ENCODE assay signal across 18 mouse cellular contexts in the genomic region with DNA sequence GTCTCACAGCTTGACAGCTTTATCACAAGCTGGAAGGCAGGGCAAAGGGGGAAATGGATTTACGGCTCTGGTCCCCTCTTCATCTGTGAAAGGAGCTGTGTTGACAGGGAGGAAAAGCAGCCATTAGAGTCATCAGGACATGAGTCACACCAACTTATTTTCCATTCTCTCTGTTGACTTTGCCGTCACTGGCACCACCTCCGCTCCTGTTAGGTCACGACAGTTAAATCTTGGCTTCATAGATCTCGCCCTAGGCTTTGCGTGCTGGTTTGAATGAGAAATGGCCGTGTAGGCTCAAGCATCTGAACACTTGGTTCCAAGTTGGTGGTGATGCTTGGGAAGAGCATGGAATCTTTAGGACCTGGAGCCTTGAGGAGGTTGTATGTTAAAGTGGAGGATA. TPM values are rescaled to one million over a fixed set of nuclear protein-coding genes. Genes with fewer than 3 reads are reported as not detected.
A peak's percentile ranks its signal among the peaks of the same experiment; 100 is the strongest.
DNase-seq lines count a peak whose midpoint lies in the region; ATAC-seq and TF ChIP-seq lines count a peak whose summit lies in the region.
"Had no signal": no experiment of that assay in that cellular context is flagged by ENCODE, and none has a peak within 500 bp of the region (broad histone marks: within the 10 kb centered on the region; RNA-seq: fewer than 3 reads in every experiment).

No protein-coding gene starts in this region.

- intact Hi-C loops in heart, adult 2 months (cut with DNase I), result no loop called here

- H3K4me1 ChIP-seq in heart, adult 2 months (ENCODE audit: control insufficient read depth, insufficient read depth, low read length), result peaks cover 8% of the 10 kb centered on the region
- 0 out of 2 replicates have a peak, but pooled peaks cover 5% of the 10 kb centered on the region for H3K4me1 ChIP-seq in intestine, embryonic 15.5 days (replicated peaks)
- H3K4me1 ChIP-seq: hindbrain, embryonic 15.5 days had no signal

- TF ChIP-seq CTCF in heart, adult 2 months (IDR thresholded peaks at IDR 0.05), result no peak

- TF ChIP-seq EP300 in heart, adult 2 months (IDR thresholded peaks at IDR 0.05; ENCODE audit: insufficient read depth, low read depth, low read length), result no peak

- no peak overlapping the region for H3K4me2 ChIP-seq in intestine, embryonic 15.5 days (replicated peaks)
- H3K4me2 ChIP-seq: hindbrain, embryonic 15.5 days; limb, embryonic 15.5 days; lung, embryonic 14.5 days had no signal

- H3K9me3 ChIP-seq in intestine, embryonic 15.5 days, result no peaks in the 10 kb centered on the region
- H3K9me3 ChIP-seq: hindbrain, embryonic 15.5 days; limb, embryonic 15.5 days had no signal

- DNase-seq in heart, adult 2 months, result peak in 1 of 2 experiments; percentile 40
- no peak for DNase-seq in heart, adult 8-10 months (ENCODE audit: low spot score)
- peak; percentile 53 for DNase-seq in 3134 (ENCODE audit: extremely low read depth, insufficient read length, low spot score)
- peak; percentile 55 for DNase-seq in fat pad, adult 2 months (ENCODE audit: extremely low read depth, low read depth, low spot score)
- DNase-seq in cerebellum, adult 18-20 months, result no peak
- no peak for DNase-seq in spleen, adult 12 weeks (ENCODE audit: low spot score)
- DNase-seq: cerebellum, adult 11-12 months; gastrocnemius, postnatal 36 days; kidney, adult 9 months; lung, embryonic 14.5 days; right cerebral cortex, postnatal 4 days had no signal

- H3K79me2 ChIP-seq in heart, adult 2 months (replicated peaks; ENCODE audit: control insufficient read depth, insufficient read depth, low read length), result no peaks in the 10 kb centered on the region

- peak; percentile 58; the same call in 1 of the 2 replicates for ATAC-seq in intestine, embryonic 15.5 days

- 48% methylated on average over 7 of the region's 7 CpGs for WGBS in heart, adult 2 months
- 41% methylated on average over 7 of the region's 7 CpGs for WGBS in intestine, embryonic 15.5 days

- H3K9ac ChIP-seq in heart, adult 2 months (ENCODE audit: low read depth, low read length), result no peak overlapping the region
- H3K9ac ChIP-seq in intestine, embryonic 15.5 days, result no peak overlapping the region
- H3K9ac ChIP-seq: hindbrain, embryonic 15.5 days; limb, embryonic 15.5 days; lung, embryonic 14.5 days had no signal

- H3K4me3 ChIP-seq in heart, adult 2 months, result no peak overlapping the region
- no peak overlapping the region for H3K4me3 ChIP-seq in intestine, embryonic 15.5 days (replicated peaks)
- H3K4me3 ChIP-seq: erythroblast, embryonic 14.5 days; hindbrain, embryonic 15.5 days; left cerebral cortex, adult 2 months; limb, embryonic 15.5 days had no signal

- no peak for TF ChIP-seq POLR2A in heart, adult 2 months (IDR thresholded peaks at IDR 0.05; ENCODE audit: insufficient read depth, low read depth, low read length)

- H3K27me3 ChIP-seq in heart, adult 2 months (ENCODE audit: control insufficient read depth, insufficient read depth, low read length), result no peaks in the 10 kb centered on the region
- no peaks in the 10 kb centered on the region for H3K27me3 ChIP-seq in intestine, embryonic 15.5 days (replicated peaks)
- H3K27me3 ChIP-seq: hindbrain, embryonic 15.5 days; limb, embryonic 15.5 days had no signal

- H3K27ac ChIP-seq in heart, adult 2 months, result peak overlapping the region; percentile 38; the same call in 1 of the 2 replicates
- H3K27ac ChIP-seq in intestine, embryonic 15.5 days, result no peak overlapping the region
- H3K27ac ChIP-seq: hindbrain, embryonic 15.5 days; left cerebral cortex, adult 2 months; limb, embryonic 15.5 days had no signal

- no peaks in the 10 kb centered on the region for H3K36me3 ChIP-seq in heart, adult 2 months (ENCODE audit: control insufficient read depth, insufficient read depth, low read length)
- H3K36me3 ChIP-seq in intestine, embryonic 15.5 days, result no peaks in the 10 kb centered on the region
- H3K36me3 ChIP-seq: hindbrain, embryonic 15.5 days; limb, embryonic 15.5 days had no signal

RNA-seq across cellular contexts. Expression of gene Tmem212, which starts 9.6 kb away (rescaled TPM):
- total RNA-seq in heart, adult 2 months (2021), result not detected
- 4.9 TPM in 1 of 2 replicates, not detected in the other for polyA plus RNA-seq in heart, adult 2 months (2012; rRNA removed)
- not detected for total RNA-seq in heart, adult 8-10 months (2022)
- polyA plus RNA-seq in intestine, embryonic 15.5 days (2015; fragmentation: Nextera tagmentation; extraction: Ambion mirVana), result not detected in 2 replicates
- total RNA-seq: gastrocnemius, postnatal 36 days; megakaryocyte-erythroid progenitor cell, adult 5-6 weeks; MEL had no signal
- polyA plus RNA-seq: erythroblast, embryonic 14.5 days; hindbrain, embryonic 15.5 days; limb, embryonic 15.5 days; lung, embryonic 14.5 days had no signal

RNA-seq across cellular contexts. Expression of gene Pld1, which starts 51.9 kb away (rescaled TPM):
- 10 to 100 TPM; 11.4 to 11.8 TPM for total RNA-seq in heart, adult 2 months (2021)
- polyA plus RNA-seq in heart, adult 2 months (2012; rRNA removed), result 4.0 and 6.0 TPM in 2 replicates
- 10 to 100 TPM in 2 of 4 experiments, 1 to 10 TPM in 2; 8.4 to 11.4 (median 10.6) TPM for total RNA-seq in heart, adult 8-10 months (2022)
- 14.9 and 17.0 TPM in 2 replicates for polyA plus RNA-seq in intestine, embryonic 15.5 days (2015; fragmentation: Nextera tagmentation; extraction: Ambion mirVana)
- total RNA-seq: MEL had no signal
- polyA plus RNA-seq: erythroblast, embryonic 14.5 days had no signal

Comparison
In these comparisons a context has a peak if more than half of its experiments do, and no peak if none do; other contexts are left out.
1. DNase-seq: peak in 3134 (single experiment) and fat pad, adult 2 months (single experiment); none in heart, adult 8-10 months (single experiment), cerebellum, adult 18-20 months (0 of 2) and spleen, adult 12 weeks (single experiment).